Mouse (Mus musculus): ENCODE measurements at regions not wholly inside any gene's neighbourhood (a gene's known extent, or its start where the extent isn't known, plus 50 kb on each side); places are given as distances from the start of the nearest gene placed in this dataset.
"Not testable (repeated sequence)": the region's sequence is repeated elsewhere in the genome, so short reads cannot be mapped to it uniquely, and the experiment has no call there.

DNA sequence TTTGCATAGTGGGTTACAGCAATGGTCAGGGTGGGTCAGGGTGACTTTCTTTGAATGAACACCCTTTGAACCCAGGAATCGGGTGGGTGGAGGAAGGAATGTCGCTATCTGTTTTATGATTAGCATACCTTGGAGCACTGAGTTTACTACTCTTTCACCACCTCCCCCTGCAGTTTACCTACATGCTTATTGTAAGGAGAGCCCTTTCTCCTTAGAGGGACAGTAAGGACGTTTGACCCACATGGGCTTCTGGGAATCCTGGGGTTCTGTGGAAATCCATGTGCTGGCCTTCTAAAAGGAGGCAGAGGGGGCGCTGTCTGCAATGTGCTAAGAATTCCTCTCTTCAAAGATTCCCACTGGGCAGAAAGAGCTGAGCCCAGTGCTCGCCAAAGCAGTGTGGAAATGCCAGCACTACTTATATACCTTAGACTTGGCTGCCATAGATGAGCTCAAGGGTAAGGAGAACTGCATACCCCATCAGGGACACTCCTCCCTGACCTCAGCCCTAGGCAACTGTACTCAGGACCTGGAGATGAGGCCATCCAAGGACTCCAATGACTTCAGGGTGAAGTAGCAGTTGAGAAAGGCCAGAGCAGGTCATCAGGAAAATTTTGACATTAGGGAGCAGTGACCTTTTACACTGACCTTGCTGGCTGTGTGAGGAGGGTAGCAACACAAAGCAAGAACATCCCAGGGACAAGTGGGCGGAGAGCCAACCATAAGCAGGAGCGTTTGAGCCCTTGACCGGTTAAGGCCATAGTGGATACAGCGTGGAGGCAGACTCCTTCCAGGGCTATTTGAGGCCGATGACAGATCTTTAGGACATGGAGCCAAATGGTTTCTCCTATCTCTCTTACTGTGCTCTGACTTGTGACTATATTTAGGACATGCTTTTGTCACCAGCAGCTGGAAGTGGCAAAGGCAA lies 133.2 kb downstream of the Tcp10c start:
- no peak for DNase-seq
- intact Hi-C loops (cut with DNase I): no loop called here

DNA sequence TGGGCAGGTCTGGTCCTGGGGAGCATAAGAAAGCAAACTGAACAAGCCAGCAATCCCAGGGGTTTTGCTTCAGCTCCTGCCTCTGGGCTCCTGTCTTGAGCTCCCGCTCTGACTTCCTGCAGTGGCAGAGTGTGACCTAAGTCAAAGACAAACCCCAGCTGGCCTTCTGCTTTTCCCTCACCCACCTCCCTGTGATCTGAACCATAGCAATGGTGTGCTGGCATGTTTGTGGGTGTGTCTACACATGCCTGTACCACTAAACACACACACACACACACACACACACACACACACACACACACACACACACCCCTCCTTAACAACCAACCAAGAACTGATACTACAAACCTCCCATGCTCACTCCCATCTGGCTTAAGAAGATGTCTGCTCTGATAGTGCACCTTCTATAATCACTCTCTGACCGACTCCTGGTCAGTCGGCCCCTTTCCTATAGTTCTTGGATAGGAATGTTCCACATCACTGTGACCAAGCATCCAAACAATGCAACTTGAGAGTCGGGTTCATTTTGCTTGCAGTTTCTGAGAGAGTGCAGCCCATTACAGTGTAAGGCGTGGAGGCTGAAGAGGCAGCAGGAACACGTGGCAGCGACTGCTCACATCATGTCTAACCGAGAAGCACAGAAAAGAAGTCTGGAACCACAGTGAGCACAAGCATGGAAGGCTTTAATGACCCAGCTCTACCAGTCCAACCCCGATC lies 134.4 kb downstream of the Tcp10c start:
- DNase-seq: no peak
- intact Hi-C loops (cut with DNase I): no loop called here

DNA sequence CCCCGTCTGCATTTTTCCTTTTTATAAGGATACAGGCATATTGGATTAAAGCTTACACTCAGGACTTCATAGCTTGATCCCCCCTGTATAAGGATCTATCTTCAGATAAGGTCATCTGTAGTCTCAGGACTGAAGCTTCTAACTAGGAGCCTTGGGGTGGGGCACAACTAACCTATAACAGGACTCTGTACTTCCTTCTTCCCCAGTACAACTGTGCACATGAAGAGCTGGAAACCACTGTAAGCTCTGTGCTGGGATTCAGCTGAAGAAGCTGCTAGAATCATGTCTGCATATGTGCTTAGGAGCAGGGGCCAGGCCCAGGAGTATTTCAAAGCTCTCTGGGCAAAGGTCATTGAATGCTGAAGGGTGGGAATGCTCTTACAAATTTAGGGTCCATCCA lies 137.9 kb downstream of the Tcp10c start:
- intact Hi-C loops (cut with DNase I); DNase-seq: not testable (repeated sequence)

DNA sequence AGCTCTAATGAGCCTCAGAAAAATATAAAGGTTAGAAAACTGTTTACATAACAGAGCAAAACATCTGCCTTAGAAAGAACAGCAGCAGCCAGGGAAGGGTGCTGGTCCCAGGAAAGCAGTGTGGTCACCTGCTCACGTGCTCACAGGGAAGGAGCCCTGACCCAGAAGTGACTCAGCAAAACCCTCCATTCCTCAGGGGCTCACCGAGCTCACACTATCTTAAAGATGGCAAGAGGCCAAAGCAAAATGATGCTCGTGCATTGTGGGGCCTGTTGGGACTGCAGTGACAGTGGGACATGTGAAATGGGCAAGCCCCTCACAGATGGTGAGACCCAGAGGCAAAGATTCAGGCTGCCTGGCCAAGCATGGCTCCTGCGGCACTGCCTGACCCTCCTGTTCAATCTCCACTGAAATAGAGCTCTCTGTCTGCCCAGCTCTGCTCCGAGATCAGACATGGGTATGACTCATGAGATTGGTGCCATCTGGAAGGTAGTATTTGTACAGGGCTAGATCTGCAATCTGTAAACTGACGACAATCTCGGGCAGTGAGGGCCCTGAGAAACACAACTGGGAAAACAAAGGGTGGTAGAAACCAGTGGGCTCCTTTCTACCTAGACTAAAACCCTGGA lies 138.4 kb downstream of the Tcp10c start:
- intact Hi-C loops (cut with DNase I); DNase-seq: not testable (repeated sequence)

DNA sequence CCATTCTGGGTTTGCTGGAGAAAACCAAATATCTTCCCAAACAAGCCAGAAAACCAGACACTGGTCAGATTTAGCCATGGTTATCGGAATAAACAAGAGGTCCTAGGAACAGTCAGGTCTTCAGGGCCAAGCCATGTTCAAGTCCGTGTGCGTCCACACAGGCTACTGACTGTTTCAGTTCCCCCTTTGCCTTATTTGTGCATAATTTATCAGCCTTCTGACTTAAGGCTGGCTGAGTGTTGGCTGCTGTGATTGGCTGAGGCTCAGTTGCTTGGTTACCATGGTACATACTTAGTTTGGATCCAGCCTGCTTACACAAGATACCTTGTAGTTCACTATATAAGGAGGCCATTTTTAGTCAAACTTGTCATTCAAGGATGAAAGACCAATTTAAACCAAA lies 139.5 kb downstream of the Tcp10c start:
- intact Hi-C loops (cut with DNase I); DNase-seq: not testable (repeated sequence)

DNA sequence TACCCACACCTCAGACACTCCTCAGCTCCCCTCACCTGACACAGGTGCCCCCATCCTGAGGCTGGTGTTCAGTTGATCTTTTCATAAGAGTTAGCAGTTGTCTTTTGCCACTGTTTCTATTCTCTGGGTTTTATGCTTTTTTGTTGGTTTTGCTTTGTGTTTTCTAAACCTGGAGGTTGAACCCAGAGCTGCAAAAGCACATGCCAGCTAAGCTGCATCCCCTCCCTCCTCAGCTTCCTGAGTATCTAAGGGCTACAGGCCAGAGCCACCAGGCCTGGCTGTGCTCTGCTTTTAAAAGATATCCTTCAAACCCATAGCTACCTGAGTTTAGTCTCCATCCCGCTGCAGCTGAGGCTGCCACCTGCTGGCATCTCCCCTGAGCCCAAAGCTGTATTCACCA lies 140.1 kb downstream of the Tcp10c start:
- DNase-seq; intact Hi-C loops (cut with DNase I): not testable (repeated sequence)

DNA sequence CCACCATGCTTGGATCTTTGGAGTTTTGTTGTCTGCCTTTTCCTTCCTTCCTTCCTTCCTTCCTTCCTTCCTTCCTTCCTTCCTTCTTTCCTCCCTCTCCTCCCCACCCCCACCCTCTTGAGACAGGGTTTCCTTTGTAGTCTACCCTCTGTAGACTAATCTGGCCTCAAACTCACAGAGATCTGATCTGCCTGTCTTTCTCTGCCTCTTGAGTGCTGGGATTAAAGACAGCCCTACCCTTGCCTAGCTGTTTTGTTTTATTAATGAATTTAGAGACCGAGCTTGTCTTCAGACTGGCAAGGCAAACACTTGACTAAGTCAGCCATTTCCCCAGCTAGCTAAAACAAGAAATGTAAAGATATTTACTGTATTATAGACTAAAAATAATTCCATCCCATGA lies 150.0 kb downstream of the Tcp10c start:
- intact Hi-C loops (cut with DNase I); DNase-seq: not testable (repeated sequence)

DNA sequence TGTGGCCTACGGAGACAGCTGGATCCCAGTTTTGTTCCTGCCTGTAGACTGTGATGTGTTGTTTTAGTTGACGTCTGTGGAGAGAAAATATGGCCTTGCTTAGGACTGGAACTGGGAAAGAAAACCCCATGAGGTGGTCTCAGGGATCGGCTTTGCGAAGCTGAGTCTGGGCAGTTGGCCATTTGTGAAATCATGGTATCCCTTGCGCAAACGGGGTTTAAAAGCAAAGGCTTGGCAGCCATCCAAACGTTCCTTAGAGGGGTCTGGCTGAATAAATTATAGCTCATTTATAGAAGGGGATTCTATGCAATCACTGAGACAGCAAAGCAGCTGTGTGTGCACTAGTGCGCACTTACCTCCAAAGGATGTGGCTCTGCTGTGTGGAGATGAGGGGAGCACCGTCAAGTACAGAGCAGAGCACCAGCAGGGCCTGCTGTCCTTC lies 150.5 kb downstream of the Tcp10c start:
- peak; percentile 84 for DNase-seq
- intact Hi-C loops (cut with DNase I): not testable (repeated sequence)

DNA sequence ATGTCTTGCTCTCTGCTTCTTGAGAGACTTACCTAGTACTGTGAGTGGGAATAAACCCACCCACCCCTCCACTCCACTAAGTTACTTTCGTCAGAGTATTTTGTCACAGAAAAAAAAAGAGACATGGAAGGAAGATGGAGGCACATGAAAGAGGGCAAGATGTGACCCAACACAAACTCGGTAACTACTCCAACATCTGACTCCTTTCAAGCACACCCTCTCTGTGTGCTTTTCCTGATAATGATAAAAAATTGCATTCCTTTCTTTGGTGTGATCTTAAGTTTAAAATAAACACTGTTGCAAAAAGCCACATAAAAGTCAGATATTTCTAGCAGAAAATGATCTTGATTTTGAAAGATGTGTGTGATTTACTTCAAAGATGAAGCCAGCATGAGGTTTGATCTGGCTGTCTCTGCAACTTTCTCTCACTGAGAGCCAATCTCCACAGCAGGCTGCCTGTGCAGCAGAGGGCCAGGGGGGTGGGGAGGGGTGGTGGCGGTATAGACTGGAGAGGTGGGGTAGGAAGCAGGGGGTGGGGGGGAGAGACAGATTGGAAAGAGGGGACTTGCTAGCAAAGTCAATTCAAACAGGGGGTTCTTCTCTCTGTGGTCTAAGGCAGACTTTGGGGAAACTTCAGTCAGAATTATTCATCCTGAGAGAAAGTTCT lies 153.2 kb downstream of the Tcp10c start:
- intact Hi-C loops (cut with DNase I); DNase-seq: not testable (repeated sequence)

DNA sequence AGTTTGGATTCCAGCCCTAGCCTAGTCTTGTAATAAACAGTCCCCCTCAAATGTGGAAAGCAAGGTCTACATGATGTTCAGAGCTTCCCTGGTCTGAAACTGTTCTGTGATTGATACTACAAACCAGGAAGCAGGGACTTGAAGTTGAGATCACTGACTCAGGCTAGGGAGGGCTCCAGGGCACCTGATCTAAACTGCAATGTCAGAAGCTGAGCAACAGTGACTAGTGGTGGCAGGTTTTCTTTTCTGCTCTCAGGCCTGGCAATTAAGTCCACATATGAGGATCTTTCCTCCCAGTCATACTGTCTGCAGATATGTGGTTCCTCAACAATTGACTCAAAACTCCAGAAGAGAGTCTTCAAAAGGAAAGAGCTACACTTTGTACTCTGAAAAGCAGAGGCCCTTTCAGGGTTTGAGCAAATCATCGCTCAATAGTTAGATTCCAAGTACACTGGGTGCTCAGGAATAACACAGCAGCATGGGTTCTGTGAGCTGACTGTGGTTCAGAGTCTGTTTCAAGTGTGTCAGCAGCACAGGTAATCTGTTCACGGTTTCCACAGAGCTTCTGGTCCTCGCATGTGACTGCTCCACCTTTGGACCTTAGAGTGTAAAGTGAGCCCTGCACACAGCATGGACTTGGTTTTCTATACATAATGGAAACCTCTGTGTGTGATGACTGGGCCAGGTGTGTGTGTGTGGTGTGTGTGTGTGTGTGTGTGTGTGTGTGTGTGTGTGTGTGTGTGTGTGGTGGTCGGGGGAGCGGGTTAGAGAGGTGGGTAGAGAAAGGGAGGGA lies 165.2 kb downstream of the Tcp10c start:
- intact Hi-C loops (cut with DNase I): not testable (repeated sequence)

DNA sequence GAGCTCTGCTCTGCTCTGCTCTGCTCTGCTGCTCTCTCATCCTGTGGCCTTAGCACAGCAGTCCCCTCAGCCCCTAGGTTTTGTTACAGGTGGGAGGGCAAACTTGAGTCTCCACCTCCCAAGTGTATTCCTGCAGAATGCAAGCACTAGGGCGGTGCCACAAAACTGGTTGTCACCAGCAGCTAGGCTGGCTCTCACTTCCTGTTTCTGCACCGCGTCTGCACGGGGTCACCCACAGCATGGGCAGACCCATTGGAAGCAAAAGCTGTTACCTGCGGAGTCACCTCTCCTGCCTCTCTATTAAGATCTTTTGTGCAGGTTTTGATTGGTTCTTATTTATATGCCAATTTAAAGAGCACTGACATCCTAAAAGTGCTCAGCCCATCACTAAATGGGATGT lies 178.2 kb downstream of the Tcp10c start:
- intact Hi-C loops (cut with DNase I); DNase-seq: not testable (repeated sequence)

More for the DNA sequence above, 165.2 kb downstream of the Tcp10c start:
- not testable (repeated sequence) for DNase-seq

DNA sequence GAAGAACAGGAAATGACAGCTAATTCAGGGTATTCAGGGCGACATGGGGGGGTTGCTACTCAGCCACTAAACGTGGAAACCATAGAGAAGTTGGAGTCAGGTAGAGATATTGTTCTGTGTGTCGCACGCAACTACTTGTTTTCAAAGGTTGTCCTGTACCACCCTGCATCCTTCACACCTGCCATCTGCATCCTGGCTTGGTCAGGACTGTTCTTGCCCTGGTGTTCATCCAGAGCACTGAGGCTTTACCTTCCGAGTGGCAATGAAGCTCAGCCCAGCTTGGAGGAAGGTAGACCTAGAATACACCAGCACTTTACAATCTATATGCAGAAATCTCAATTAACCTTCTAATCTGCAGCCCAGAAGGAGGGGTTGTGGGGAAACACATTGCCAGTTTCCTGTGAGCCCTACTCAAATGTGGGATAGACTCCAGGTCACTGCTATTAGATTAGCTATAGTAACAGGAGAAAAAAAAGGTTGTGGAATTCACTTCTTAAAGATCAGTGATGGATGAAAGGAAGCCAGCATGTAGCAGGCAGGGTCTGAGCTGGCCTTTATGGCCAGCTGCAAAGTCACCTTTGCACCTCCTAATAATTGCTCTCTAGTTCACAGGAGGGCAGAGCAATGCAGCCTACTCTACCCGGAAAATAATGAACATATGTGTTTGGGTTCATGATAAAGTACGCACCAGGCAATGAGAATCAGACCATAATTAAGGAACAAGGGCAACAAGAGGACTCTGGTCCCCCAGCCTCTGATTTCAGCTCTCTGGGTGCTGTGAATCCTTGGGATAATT lies 186.3 kb downstream of the Tcp10c start:
- DNase-seq: no peak
- intact Hi-C loops (cut with DNase I): no loop called here

DNA sequence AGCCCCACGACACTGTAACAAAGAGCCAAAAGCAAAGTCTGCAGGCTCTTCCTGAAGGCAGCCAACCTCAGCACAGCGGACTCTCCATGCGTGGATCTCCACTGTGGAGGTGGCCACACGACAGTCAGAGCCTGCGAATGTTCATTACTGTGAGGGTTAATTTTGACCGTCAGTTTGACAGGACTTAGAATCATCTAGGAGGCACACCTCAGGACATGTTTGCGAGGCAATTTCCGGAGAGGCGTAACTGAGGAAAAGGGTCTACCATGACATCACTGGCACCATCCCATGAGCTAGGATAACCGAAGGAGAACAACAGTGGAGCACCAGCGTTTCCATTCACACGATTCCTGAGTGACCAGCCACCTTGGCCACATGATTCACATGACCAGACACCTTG lies 186.9 kb downstream of the Tcp10c start:
- DNase-seq: no peak
- intact Hi-C loops (cut with DNase I): no loop called here

DNA sequence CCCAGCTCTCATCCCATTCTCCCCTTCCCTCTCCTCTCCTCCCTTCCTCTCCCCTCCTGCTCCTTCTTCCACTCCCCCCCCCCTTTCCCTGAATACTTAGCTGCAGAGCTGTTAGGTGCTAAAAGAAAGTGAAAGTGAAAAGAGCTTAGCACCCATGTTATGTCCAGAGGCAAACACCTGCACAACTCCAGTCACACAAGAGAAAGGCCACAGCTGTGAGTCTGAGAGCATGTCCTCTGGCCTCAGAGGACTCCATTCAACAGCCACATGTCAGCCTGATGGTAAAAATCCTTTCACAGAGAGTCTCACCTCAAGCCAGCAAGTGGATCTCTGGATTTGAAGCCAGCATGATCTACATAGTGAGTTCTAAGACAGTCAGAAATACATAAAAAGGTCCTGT lies 187.9 kb downstream of the Tcp10c start:
- no peak for DNase-seq
- intact Hi-C loops (cut with DNase I): no loop called here

DNA sequence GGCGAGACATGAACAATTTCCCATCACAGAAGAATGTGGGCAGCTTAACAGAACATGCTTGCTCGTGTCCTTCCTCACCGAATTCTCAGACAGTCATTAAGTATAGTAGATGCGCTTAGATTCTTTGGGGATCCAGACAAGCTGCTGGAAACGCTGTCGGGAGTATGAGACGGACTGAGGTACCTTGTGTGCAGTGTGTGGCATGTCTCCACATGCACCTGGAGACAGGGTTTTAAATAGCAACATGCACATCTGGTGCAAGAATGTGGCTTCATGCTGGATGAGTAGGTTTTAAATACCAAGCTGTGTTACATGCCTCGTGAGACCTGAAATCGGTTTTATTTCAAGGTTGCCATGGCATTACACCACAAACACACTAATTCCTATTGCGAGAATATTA lies 188.5 kb downstream of the Tcp10c start:
- intact Hi-C loops (cut with DNase I): no loop called here
- DNase-seq: no peak

DNA sequence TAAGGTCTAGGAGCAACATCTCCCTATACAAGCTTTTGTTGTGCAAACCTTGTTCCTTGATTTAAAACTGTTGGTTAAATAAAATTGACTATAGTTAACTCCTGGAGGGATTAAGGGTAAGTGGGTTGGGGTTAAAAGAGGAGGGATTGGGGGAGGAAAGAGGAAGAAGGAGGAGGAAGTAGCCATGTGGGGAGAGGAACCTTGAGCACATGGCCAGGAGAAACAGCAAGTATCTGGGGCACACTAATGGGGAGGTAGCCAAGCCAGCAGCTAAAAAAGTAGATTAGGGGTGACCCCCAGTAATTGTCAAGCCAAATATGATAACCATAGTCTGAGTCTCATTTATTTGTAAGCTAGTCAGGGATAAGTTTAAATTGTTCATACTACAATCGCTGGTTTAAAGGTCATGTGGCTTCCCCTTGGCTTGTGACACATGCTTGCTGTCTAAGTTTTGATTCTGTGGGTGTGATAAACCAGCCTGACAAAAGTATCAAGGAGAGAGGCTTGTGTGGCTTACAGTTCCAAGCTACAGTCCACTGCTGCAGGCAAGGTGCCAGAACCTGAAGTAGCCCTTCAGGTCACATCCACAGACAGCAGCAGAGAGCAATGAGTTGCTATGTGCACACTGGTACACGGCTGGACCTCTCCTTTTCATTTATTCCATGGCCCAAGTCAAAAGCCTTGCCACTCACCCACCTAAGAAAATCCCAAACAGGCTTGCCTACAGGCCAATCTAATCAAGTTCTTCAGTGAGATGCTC lies 189.8 kb downstream of the Tcp10c start:
- intact Hi-C loops (cut with DNase I): no loop called here
- no peak for DNase-seq

DNA sequence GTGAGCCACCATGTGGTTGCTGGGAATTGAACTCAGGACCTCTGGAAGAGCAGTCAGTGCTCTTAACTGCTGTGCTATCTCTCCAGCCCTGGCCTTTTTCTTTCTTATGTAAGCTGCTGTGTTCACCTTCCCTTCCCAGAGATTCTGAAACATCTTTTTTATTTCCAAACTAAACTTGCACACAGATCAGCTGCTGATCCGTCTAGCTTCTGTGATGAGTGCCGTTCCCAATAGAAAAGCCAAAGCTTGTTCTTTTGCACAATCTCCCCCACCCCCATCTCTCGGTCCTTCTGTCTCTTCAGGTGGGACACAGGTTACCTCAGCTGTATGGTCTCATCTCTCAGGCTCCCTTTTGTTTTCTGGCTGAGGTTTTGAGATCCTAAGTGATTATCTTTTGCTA lies 191.9 kb downstream of the Tcp10c start:
- no peak for DNase-seq
- intact Hi-C loops (cut with DNase I): no loop called here

DNA sequence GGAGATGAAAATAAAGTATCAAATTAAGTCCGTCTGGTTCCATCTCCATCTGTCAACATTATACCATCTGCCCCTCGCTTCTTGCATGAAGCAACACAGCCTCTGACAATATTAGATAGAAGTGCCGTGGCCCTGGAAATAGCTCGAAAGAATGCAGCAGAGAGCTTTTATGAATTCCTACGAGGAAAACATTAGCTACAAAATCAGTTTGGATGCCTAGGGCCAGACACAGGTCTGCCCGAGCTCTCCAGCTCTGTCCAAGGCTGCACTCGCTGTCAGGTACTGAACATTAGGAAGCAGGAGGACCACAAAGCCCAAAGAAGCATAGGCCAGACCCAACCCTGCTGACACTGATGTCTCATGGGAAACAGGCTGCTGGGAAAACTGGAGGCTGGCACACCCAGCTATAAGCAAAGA lies 192.3 kb downstream of the Tcp10c start:
- no peak for DNase-seq
- intact Hi-C loops (cut with DNase I): no loop called here

Measured in left cerebral cortex, postnatal 4 days (tissue).